Mouse (Mus musculus) embryonic facial prominence, embryonic 11.5 days (tissue): ENCODE results near the gene Morf4l2. TPM values are rescaled to one million over a fixed set of nuclear protein-coding genes. Genes with fewer than 3 reads are reported as not detected.

Experiments
- ATAC-seq: fragments of 200-750 bp; cut with Nextera tagmentation; replicated peaks from 2 replicates; pipeline ENCODE4 v1.8.0; 2017; ENCODE audit warnings: low read depth; ENCODE audit not compliant: insufficient number of reproducible peaks, low FRiP score, low TSS enrichment
- DNase-seq: peaks from one replicate; pipeline ENCODE4 v3.0.0-alpha.2; 2015; ENCODE audit warnings: low spot score
- H3K27ac ChIP-seq: fragments of 300-500 bp; sonication (generic); replicated peaks from 2 replicates; pipeline ENCODE4 v1.5.1; 2014; ENCODE audit warnings: mild to moderate bottlenecking, low read depth, low read length, control low read depth
- H3K27me3 ChIP-seq: fragments of 300-500 bp; sonication (generic); 2 replicates; pipeline ENCODE4 v1.6.1; 2014; ENCODE audit warnings: mild to moderate bottlenecking, low read length, moderate library complexity, mixed read lengths; ENCODE audit not compliant: control insufficient read depth, insufficient read depth
- H3K36me3 ChIP-seq: fragments of 300-500 bp; sonication (generic); replicated peaks from 2 replicates; pipeline ENCODE4 v1.6.1; 2014; ENCODE audit warnings: low read depth, mild to moderate bottlenecking, low read length, moderate library complexity, mixed read lengths; ENCODE audit not compliant: control insufficient read depth, insufficient read depth
- H3K4me1 ChIP-seq: fragments of 300-500 bp; sonication (generic); 2 replicates; pipeline ENCODE4 v1.6.1; 2014; ENCODE audit warnings: low read length, mixed read lengths; ENCODE audit not compliant: control insufficient read depth, insufficient read depth
- H3K4me2 ChIP-seq: fragments of 300-500 bp; sonication (generic); 2 replicates; pipeline ENCODE4 v1.6.1; 2014; ENCODE audit warnings: low read depth, mild to moderate bottlenecking, control low read depth, low read length, moderate library complexity
- H3K4me3 ChIP-seq: fragments of 300-500 bp; sonication (generic); 2 replicates; pipeline ENCODE4 v1.5.1; 2014; ENCODE audit warnings: low read depth, low read length, control low read depth
- H3K9ac ChIP-seq: fragments of 300-500 bp; sonication (generic); replicated peaks from 2 replicates; pipeline ENCODE4 v1.6.1; 2014; ENCODE audit warnings: mild to moderate bottlenecking, control low read depth, low read length
- H3K9me3 ChIP-seq: fragments of 300-500 bp; sonication (generic); replicated peaks from 2 replicates; pipeline ENCODE4 v1.6.1; 2016; ENCODE audit warnings: mild to moderate bottlenecking, low read length, inconsistent platforms, mixed read lengths; ENCODE audit not compliant: control insufficient read depth
- WGBS: fragments of 180-500 bp; shearing (Covaris S2); extraction: QIAGEN DNeasy Blood & Tissue Kit; methylation state at CpG from one replicate; pipeline ENCODE4 v1.1.7; 2014; 5-methylcytosine and 5-hydroxymethylcytosine counted together
- polyA plus RNA-seq: library from polyadenylated mRNA; unstranded; fragments of >200 nt; fragmentation: Nextera tagmentation; extraction: Ambion mirVana; gene quantifications from 2 replicates; pipeline ENCODE4 v1.2.1, GENCODE M21; 2014

Gene Morf4l2
- polyA plus RNA-seq: 688 and 708 TPM in 2 replicates

DNA sequence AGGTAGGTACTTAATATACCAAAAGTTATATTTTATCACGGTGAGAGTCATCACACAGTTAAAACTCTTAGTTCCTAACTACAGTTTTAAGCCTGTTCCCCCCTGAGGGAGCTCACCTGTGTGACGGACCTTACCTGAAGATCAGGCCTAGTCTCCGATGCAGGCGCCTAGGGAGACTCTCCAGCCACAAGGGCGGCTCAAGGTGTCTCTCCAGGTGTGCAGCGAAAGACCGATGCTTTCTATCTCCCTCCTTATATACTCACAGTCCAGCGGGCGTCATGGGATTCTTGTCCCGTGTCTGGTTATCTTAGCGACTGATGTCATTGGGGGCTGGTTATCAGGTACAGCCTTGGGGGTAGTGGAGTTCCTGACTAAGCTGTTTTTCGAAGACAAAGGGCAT, at the start of gene Morf4l2:
Gene Morf4l2 (minus strand): TSS at position 232 of the 400 bp plus-strand sequence.
- no peaks in the 10 kb centered on the region for H3K27me3 ChIP-seq
- H3K4me3 ChIP-seq: peak within 1 kb of the TSS; percentile 39
- H3K36me3 ChIP-seq: no peaks in the 10 kb centered on the region
- 84% methylated on average over 12 of the region's 12 CpGs for WGBS
- H3K9ac ChIP-seq: peak within 1 kb of the TSS; percentile 66; the same call in 1 of the 2 replicates
- no peak within 1 kb of the TSS; the same call in 1 of the 2 replicates for H3K27ac ChIP-seq
- H3K4me1 ChIP-seq: no peaks in the 10 kb centered on the region
- ATAC-seq: no peak
- DNase-seq: no peak
- H3K9me3 ChIP-seq: no peaks in the 10 kb centered on the region
- H3K4me2 ChIP-seq: peak within 1 kb of the TSS; percentile 33

DNA sequence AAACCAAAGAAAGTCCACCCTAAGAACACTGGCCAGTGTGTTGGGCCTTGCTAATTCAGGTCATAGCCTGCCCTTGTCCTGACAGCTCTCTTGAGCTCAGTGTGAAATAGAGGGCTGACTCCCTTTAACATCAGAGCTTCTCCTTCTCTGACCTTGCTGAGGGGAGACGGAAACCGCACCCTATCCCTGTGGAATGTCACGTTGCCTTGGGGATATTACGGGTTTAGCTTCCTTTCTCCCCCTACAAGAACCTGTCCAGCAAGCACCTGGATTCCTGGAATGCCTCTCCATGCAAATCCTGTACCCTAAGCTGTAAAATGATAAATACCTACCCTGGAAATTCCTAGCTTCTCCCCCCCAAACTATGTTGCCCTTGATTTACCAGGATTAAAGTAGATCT, 46.0 kb upstream of the Morf4l2 start:
- Histone ChIP-seq H3K9me3 (no peaks in the 10 kb centered on the region), H3K4me3 (no peak overlapping the region), H3K4me1 (no peaks in the 10 kb centered on the region), H3K9ac (no peak overlapping the region), H3K27me3 (no peaks in the 10 kb centered on the region), H3K36me3 (no peaks in the 10 kb centered on the region), H3K27ac (no peak overlapping the region), H3K4me2 (no peak overlapping the region)
- no peak for DNase-seq
- 74% methylated on average over 4 of the region's 4 CpGs for WGBS
- ATAC-seq: no peak

DNA sequence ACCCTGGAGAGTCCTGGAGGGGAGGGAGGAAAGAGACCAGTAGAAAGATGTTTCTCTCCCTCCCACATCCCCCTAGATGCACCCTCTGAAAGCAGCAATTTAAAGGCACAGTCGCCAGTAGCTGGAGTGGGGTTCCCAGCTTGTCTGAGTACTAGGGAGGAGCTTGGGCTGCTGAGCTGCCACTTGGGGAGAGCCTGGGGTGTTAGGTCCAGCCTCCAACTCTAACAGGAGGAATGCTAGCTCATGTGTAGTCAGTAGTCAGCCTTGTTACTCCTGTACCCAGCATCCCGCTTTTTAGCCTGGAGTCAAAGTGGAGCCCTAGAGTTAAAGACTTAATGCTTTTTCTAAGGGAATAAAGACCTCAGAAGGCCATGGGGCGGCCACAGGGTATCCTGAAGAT, 36.6 kb upstream of the Morf4l2 start, which contains the start of gene Glra4:
Gene Glra4 (minus strand): TSS at position 101 of the 400 bp plus-strand sequence.
- Histone ChIP-seq H3K9ac (no peak within 1 kb of the TSS), H3K27me3 (no peaks in the 10 kb centered on the region), H3K9me3 (no peaks in the 10 kb centered on the region), H3K36me3 (no peaks in the 10 kb centered on the region; the same call in 1 of the 2 replicates), H3K4me1 (no peaks in the 10 kb centered on the region), H3K4me2 (no peak within 1 kb of the TSS), H3K27ac (no peak within 1 kb of the TSS), H3K4me3 (no peak within 1 kb of the TSS)
- WGBS: 86% methylated on average over 3 of the region's 3 CpGs
- DNase-seq: no peak
- ATAC-seq: no peak

DNA sequence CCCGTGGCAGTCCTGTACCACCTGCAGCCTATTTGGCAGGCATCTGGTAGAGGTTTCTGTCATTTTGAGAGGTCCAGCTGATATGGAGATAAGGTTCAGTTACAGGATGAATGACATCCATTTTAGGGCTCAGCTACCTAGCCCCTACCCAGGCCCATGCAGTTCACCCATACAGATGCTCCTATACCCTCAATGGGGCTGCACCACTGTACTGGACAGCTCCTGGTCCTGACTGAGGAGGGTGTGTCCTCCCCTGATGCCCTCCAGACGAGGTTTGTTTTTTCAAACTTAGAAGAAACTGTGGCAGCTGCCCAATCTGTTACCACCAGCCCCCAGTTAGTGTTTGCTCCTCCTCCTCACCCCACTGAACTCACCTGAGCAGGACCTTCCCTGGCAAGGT, 35.8 kb upstream of the Morf4l2 start:
- Histone ChIP-seq H3K4me3 (no peak overlapping the region), H3K4me2 (no peak overlapping the region), H3K27ac (no peak overlapping the region), H3K9ac (no peak overlapping the region), H3K4me1 (no peaks in the 10 kb centered on the region), H3K9me3 (no peaks in the 10 kb centered on the region), H3K36me3 (no peaks in the 10 kb centered on the region; the same call in 1 of the 2 replicates), H3K27me3 (no peaks in the 10 kb centered on the region)
- WGBS: 52% methylated on average over 2 of the region's 2 CpGs
- ATAC-seq (no peak), DNase-seq (no peak)

DNA sequence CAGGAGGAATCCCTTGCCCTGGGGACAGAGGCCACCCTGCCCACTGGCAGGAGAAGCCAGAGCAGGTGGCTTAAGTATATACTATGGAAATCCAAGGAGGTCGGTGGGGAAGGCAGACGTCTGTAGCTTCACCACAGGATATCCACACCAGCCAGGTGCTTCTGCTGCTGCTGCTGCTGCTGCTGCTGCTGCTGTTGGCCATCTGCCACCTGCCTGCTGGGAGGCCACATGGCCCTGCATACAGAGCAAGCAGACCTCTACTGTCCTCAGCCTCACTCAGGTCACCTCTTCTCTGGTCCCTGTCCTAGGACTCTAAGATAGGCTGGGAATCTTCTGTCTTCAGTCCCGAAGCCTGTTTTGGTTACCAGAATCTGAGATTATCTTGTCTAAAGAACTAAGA, 34.6 kb upstream of the Morf4l2 start:
- 84% methylated on average over 3 of the region's 3 CpGs for WGBS
- DNase-seq (no peak), ATAC-seq (no peak)
- no peaks in the 10 kb centered on the region; the same call in 1 of the 2 replicates for H3K36me3 ChIP-seq
- no peak overlapping the region for H3K4me2 ChIP-seq
- no peak overlapping the region for H3K9ac ChIP-seq
- no peak overlapping the region for H3K27ac ChIP-seq
- H3K27me3 ChIP-seq: no peaks in the 10 kb centered on the region
- no peaks in the 10 kb centered on the region for H3K4me1 ChIP-seq
- no peak overlapping the region for H3K4me3 ChIP-seq
- no peaks in the 10 kb centered on the region for H3K9me3 ChIP-seq

DNA sequence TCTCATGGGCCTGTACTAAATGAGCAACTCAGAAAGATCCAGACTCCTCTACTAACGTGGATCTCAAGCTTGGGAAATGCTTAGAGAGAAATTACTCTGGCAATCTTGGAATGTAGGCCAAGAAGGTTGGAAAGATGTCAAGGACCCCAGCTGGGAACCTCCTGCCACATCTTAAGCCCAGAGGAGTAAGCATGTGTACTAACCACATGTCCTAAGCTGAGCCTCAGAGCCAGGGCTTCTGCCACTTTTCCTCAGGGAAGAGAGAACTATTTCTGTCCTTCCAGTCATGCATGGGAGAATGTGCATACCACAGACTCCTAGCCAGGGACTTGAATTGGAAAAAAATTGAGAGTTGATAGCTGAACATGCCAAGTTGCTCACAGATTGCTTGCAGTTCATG, 29.5 kb upstream of the Morf4l2 start:
- no peak for ATAC-seq
- Histone ChIP-seq H3K4me3 (no peak overlapping the region), H3K36me3 (no peaks in the 10 kb centered on the region), H3K4me2 (no peak overlapping the region), H3K4me1 (no peaks in the 10 kb centered on the region), H3K27ac (no peak overlapping the region), H3K9me3 (no peaks in the 10 kb centered on the region), H3K9ac (no peak overlapping the region), H3K27me3 (no peaks in the 10 kb centered on the region)
- DNase-seq: no peak
- WGBS: 81% methylated on average over 1 of the region's 1 CpGs

DNA sequence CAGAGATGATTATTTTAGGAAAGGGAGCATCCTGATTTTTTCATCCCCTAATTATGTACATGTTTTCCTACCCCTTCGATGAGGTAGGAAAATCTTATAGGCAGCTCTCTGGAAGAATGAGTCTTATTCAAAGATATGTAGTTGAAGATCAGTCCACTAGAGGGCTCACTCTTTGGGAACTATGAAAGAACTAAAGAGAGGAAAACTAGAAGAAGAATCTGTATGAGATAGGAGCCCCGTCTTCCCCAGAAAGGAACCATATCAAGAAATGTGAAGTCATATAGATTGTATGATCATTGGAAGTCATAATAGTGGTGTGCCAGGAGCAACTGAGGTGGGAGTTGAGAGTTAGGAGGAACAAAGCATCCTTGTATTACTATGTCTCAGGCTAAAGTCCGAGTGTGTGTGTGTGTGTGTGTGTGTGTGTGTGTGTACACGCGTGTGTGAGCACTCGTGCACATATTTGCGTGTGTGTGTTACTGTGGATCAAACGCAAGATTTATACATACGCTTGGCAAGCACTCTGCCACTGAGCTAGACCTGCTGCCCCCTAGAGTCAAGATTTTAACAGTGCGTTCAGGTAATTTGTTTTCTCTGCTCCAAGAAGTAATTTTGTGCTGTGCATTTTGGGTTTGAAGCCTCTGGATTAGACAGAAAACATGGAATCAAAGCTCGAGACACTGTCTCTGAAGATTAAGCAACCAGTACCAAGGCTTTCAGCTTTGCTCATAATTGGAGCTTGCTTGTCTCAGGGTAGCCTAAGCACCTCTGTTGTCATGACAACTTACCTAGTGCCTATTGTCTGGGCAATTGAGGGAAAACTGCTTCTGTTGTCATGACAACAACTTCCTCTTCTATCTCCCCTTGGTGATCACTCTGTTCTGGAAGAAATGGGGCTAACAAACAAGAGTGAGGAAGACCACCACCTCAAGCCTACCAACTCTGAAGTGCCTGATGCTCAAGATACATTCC, 17.9 kb upstream of the Morf4l2 start:
- no peak overlapping the region for H3K27ac ChIP-seq
- no peaks in the 10 kb centered on the region for H3K9me3 ChIP-seq
- H3K36me3 ChIP-seq: no peaks in the 10 kb centered on the region
- H3K27me3 ChIP-seq: no peaks in the 10 kb centered on the region
- WGBS: 78% methylated on average over 11 of the region's 11 CpGs
- no peak overlapping the region for H3K4me2 ChIP-seq
- DNase-seq (peak; percentile 68), ATAC-seq (no peak)
- H3K4me1 ChIP-seq: no peaks in the 10 kb centered on the region
- H3K9ac ChIP-seq: no peak overlapping the region
- H3K4me3 ChIP-seq: no peak overlapping the region

DNA sequence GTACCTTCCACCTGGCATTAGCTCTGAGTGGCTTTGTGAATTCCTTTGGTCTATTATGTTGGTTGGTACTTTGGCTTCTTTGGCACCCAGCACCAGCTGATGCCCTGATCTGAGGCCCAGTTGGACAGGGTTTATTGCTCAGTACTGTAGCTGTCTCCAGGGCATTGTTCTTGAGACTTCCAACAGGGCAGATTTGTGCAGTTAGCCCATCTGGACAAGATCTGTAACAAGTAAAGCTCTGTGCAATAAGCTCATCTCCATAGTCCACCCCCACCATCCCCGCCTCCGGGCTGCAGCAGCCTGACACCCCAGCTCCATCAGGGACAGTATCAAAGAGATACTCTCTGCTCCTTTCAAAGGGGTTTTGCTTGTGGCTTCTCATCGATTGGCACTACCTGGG, 12.0 kb upstream of the Morf4l2 start:
- WGBS: 92% methylated on average over 3 of the region's 3 CpGs
- Histone ChIP-seq H3K9ac (no peak overlapping the region), H3K4me1 (no peaks in the 10 kb centered on the region), H3K4me2 (no peak overlapping the region), H3K27me3 (no peaks in the 10 kb centered on the region), H3K36me3 (no peaks in the 10 kb centered on the region), H3K9me3 (no peaks in the 10 kb centered on the region), H3K27ac (no peak overlapping the region), H3K4me3 (no peak overlapping the region)
- DNase-seq (no peak), ATAC-seq (no peak)
